Mouse (Mus musculus) kidney, postnatal 4 days (tissue): ENCODE measurements at regions not wholly inside any gene's neighbourhood (a gene's known extent, or its start where the extent isn't known, plus 50 kb on each side); places are given as distances from the start of the nearest gene placed in this dataset.

ENCODE experiments used
- DNase-seq, 2 experiments: peaks; one replicate each; pipeline ENCODE4 v3.0.0; 2021; ENCODE audit warnings: mixed read lengths in 2 of 2

DNA sequence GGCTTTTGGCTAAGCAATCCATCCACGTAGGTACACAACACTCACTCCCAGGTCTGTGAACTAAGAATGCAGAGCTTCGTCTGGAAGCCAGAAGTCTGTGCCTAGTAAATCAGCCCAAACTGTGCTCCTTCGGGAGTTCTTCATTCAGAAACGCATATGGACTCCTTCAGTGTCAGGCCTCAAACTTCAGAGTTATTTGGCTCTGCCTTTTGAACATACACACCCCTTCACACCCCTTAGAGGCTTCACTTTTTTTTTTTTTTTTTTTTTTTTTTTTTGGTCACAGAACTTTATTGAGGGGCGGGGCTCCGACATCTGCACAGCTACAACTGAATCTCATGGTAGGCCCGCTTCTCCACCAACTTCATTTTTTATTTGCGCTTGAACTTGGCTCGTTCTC is 120.1 kb upstream of the Gm37988 start:
- DNase-seq, result no peak

- DNase-seq, result peak; percentile 11 to 32
Measured at GRCm38 (mm10) chr1:4689096-4689495, 118.6 kb upstream of the Gm37988 start.

- no peak for DNase-seq
Measured at GRCm38 (mm10) chr1:4703316-4703715, 104.4 kb upstream of the Gm37988 start.

DNA sequence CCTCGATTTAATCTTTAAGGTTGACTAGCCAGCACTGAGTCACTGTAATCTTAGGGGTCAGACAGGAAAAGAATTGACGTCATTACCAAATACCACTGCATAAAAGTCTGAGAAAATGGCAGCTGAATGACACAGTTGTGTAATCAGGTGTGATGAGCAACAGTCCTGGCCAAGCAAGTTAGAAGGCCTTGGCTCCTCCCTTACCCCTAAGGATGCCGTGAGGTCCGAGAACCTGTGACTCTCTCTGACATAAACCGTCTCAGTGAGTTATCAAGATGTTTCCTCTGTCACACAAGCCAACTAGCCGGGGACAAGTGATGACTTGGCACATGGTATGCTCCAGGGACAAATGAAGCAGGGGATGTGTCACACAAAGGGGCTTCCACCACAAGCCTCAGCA is 101.5 kb upstream of the Gm37988 start:
- DNase-seq, result no peak

- DNase-seq, result no peak
Measured at GRCm38 (mm10) chr1:4722333-4722931, 85.3 kb upstream of the Gm37988 start.
